In genomic region chr13:67484424-67484811, GRCm38 (mm10) we compare ENCODE assay signal across 8 mouse cellular contexts. TPM values are rescaled to one million over a fixed set of nuclear protein-coding genes. Genes with fewer than 3 reads are reported as not detected.
DNase-seq lines count a peak whose midpoint lies in the region; ATAC-seq and TF ChIP-seq lines count a peak whose summit lies in the region.

No protein-coding gene starts in this region.

- DNase-seq in kidney, adult 11 months, result no peak
- no peak for DNase-seq in Patski (ENCODE audit: low read depth, low spot score)
- DNase-seq in cerebellum, adult 8-10 months, result no peak
- DNase-seq in adrenal gland, postnatal 14 days, result no peak

- H3K36me3 ChIP-seq in kidney, embryonic 16.5 days (ENCODE audit: insufficient read depth, low read length), result peaks cover 18% of the 10 kb centered on the region
- H3K36me3 ChIP-seq in forebrain, embryonic 12.5 days (replicated peaks), result peaks cover 19% of the 10 kb centered on the region; the same call in 1 of the 2 replicates
- H3K36me3 ChIP-seq in limb, embryonic 15.5 days, result peaks cover 24% of the 10 kb centered on the region
- no peaks in the 10 kb centered on the region for H3K36me3 ChIP-seq in neural tube, embryonic 14.5 days (ENCODE audit: control insufficient read depth, insufficient read depth, low read length)

- peaks cover 6% of the 10 kb centered on the region; the same call in 1 of the 2 replicates for H3K4me1 ChIP-seq in kidney, embryonic 16.5 days (ENCODE audit: insufficient read depth, low read length)
- H3K4me1 ChIP-seq in forebrain, embryonic 12.5 days, result peaks cover 10% of the 10 kb centered on the region
- H3K4me1 ChIP-seq in limb, embryonic 15.5 days, result peaks cover 4% of the 10 kb centered on the region; the same call in 1 of the 2 replicates
- H3K4me1 ChIP-seq in neural tube, embryonic 14.5 days (ENCODE audit: control insufficient read depth, insufficient read depth, low read length), result no peaks in the 10 kb centered on the region

- ATAC-seq in kidney, embryonic 16.5 days (ENCODE audit: low FRiP score, low TSS enrichment), result peak; percentile 67
- peak; percentile 17 for ATAC-seq in Patski
- peak; percentile 52 for ATAC-seq in forebrain, embryonic 12.5 days (ENCODE audit: low FRiP score)
- 0 out of 2 replicates have a peak, but pooled peaks have one; percentile 47 for ATAC-seq in limb, embryonic 15.5 days (ENCODE audit: insufficient number of reproducible peaks, low FRiP score, low TSS enrichment, low read depth)
- peak; percentile 63; the same call in 1 of the 2 replicates for ATAC-seq in neural tube, embryonic 14.5 days (ENCODE audit: low read depth)

- CTCF ChIA-PET in Patski (lab: Charles Lee), result interaction anchor here (1.3 kb wide), 1 partner anchor 15 kb away, joined by 3 read pairs; no protein-coding TSS in a partner anchor

- H3K9ac ChIP-seq in kidney, embryonic 16.5 days (replicated peaks; ENCODE audit: low read length), result peak overlapping the region; percentile 69
- 0 out of 2 replicates have a peak overlapping the region, but pooled peaks have one; percentile 62 for H3K9ac ChIP-seq in forebrain, embryonic 12.5 days
- H3K9ac ChIP-seq in limb, embryonic 15.5 days, result 0 out of 2 replicates have a peak overlapping the region, but pooled peaks have one; percentile 56
- H3K9ac ChIP-seq in neural tube, embryonic 14.5 days (replicated peaks; ENCODE audit: low read depth, low read length), result no peak overlapping the region

- in situ Hi-C loops in Patski (cut with MboI; ENCODE audit: low pct_unique_long_range_greater_than_20kb), result no loop called here

- H3K27me3 ChIP-seq in kidney, embryonic 16.5 days (ENCODE audit: insufficient read depth, low read length), result no peaks in the 10 kb centered on the region
- H3K27me3 ChIP-seq in Patski, result no peaks in the 10 kb centered on the region
- H3K27me3 ChIP-seq in forebrain, embryonic 12.5 days, result no peaks in the 10 kb centered on the region
- no peaks in the 10 kb centered on the region for H3K27me3 ChIP-seq in limb, embryonic 15.5 days
- H3K27me3 ChIP-seq in neural tube, embryonic 14.5 days (ENCODE audit: control insufficient read depth, insufficient read depth, low read length), result no peaks in the 10 kb centered on the region

- 40% methylated on average over 8 of the region's 8 CpGs for WGBS in kidney, embryonic 16.5 days
- WGBS in forebrain, embryonic 12.5 days, result 48% methylated on average over 8 of the region's 8 CpGs
- WGBS in limb, embryonic 15.5 days, result 31% methylated on average over 8 of the region's 8 CpGs
- WGBS in neural tube, embryonic 14.5 days, result 47% methylated on average over 8 of the region's 8 CpGs

- peak overlapping the region; percentile 56 for H3K4me2 ChIP-seq in kidney, embryonic 16.5 days (replicated peaks; ENCODE audit: low read depth, low read length)
- H3K4me2 ChIP-seq in forebrain, embryonic 12.5 days, result peak overlapping the region; percentile 72
- peak overlapping the region; percentile 50 for H3K4me2 ChIP-seq in limb, embryonic 15.5 days
- H3K4me2 ChIP-seq in neural tube, embryonic 14.5 days (ENCODE audit: low read depth, low read length), result peak overlapping the region; percentile 68

- H3K27ac ChIP-seq in kidney, embryonic 16.5 days (ENCODE audit: low read length), result no peak overlapping the region
- H3K27ac ChIP-seq in forebrain, embryonic 12.5 days, result no peak overlapping the region
- H3K27ac ChIP-seq in limb, embryonic 15.5 days, result peak overlapping the region; percentile 60
- H3K27ac ChIP-seq in neural tube, embryonic 14.5 days (ENCODE audit: low read depth, low read length), result no peak overlapping the region

- H3K9me3 ChIP-seq in kidney, embryonic 16.5 days (ENCODE audit: low read length), result peaks cover 5% of the 10 kb centered on the region
- H3K9me3 ChIP-seq in forebrain, embryonic 12.5 days, result no peaks in the 10 kb centered on the region
- 0 out of 2 replicates have a peak, but pooled peaks cover 4% of the 10 kb centered on the region for H3K9me3 ChIP-seq in limb, embryonic 15.5 days
- H3K9me3 ChIP-seq in neural tube, embryonic 14.5 days (ENCODE audit: control insufficient read depth, low read length), result no peaks in the 10 kb centered on the region

- POLR2A ChIA-PET in Patski (lab: Charles Lee), result no interaction called here

- no peak for TF ChIP-seq CTCF in Patski (IDR thresholded peaks at IDR 0.05)

- peak overlapping the region; percentile 74 for H3K4me3 ChIP-seq in kidney, embryonic 16.5 days (ENCODE audit: low read length)
- H3K4me3 ChIP-seq in forebrain, embryonic 12.5 days (replicated peaks), result peak overlapping the region; percentile 57
- peak overlapping the region; percentile 63 for H3K4me3 ChIP-seq in limb, embryonic 15.5 days
- peak overlapping the region; percentile 55 for H3K4me3 ChIP-seq in neural tube, embryonic 14.5 days (ENCODE audit: low read depth, low read length)

RNA-seq across cellular contexts. Expression of gene Zfp874b, which starts 0.4 kb away (rescaled TPM):
- polyA plus RNA-seq in kidney, embryonic 16.5 days (2015; fragmentation: Nextera tagmentation; extraction: Ambion mirVana), result 2.6 and 3.4 TPM in 2 replicates
- polyA plus RNA-seq in Patski (2021), result 11.3 TPM
- 1.4 and 2.0 TPM in 2 replicates for polyA plus RNA-seq in forebrain, embryonic 12.5 days (2016; fragmentation: Nextera tagmentation; extraction: Ambion mirVana)
- 2.9 and 4.7 TPM in 2 replicates for polyA plus RNA-seq in limb, embryonic 15.5 days (2015; fragmentation: Nextera tagmentation; extraction: Ambion mirVana)
- polyA plus RNA-seq in neural tube, embryonic 14.5 days (2014; fragmentation: Nextera tagmentation; extraction: Ambion mirVana), result 2.7 and 3.5 TPM in 2 replicates
- total RNA-seq in adrenal gland, postnatal 14 days (2021), result 14.7 and 18.2 TPM in 2 replicates

RNA-seq across cellular contexts. Expression of gene Zfp58, which starts 15.9 kb away (rescaled TPM):
- polyA plus RNA-seq in kidney, embryonic 16.5 days (2015; fragmentation: Nextera tagmentation; extraction: Ambion mirVana), result 14.4 and 15.2 TPM in 2 replicates
- 9.2 TPM for polyA plus RNA-seq in Patski (2021)
- polyA plus RNA-seq in forebrain, embryonic 12.5 days (2016; fragmentation: Nextera tagmentation; extraction: Ambion mirVana), result 17.5 and 18.0 TPM in 2 replicates
- 16.2 and 17.0 TPM in 2 replicates for polyA plus RNA-seq in limb, embryonic 15.5 days (2015; fragmentation: Nextera tagmentation; extraction: Ambion mirVana)
- polyA plus RNA-seq in neural tube, embryonic 14.5 days (2014; fragmentation: Nextera tagmentation; extraction: Ambion mirVana), result 11.0 and 12.6 TPM in 2 replicates
- total RNA-seq in adrenal gland, postnatal 14 days (2021), result 5.6 and 6.7 TPM in 2 replicates

RNA-seq across cellular contexts. Expression of gene Zfp874a, which starts 33.0 kb away (rescaled TPM):
- 10.7 and 12.0 TPM in 2 replicates for polyA plus RNA-seq in kidney, embryonic 16.5 days (2015; fragmentation: Nextera tagmentation; extraction: Ambion mirVana)
- 11.3 TPM for polyA plus RNA-seq in Patski (2021)
- 6.3 and 6.5 TPM in 2 replicates for polyA plus RNA-seq in forebrain, embryonic 12.5 days (2016; fragmentation: Nextera tagmentation; extraction: Ambion mirVana)
- 10.6 and 11.6 TPM in 2 replicates for polyA plus RNA-seq in limb, embryonic 15.5 days (2015; fragmentation: Nextera tagmentation; extraction: Ambion mirVana)
- polyA plus RNA-seq in neural tube, embryonic 14.5 days (2014; fragmentation: Nextera tagmentation; extraction: Ambion mirVana), result 5.3 and 7.6 TPM in 2 replicates
- total RNA-seq in adrenal gland, postnatal 14 days (2021), result 13.5 and 14.5 TPM in 2 replicates

RNA-seq across cellular contexts. Expression of gene Gm26965, which starts 41.5 kb away (rescaled TPM):
- polyA plus RNA-seq in kidney, embryonic 16.5 days (2015; fragmentation: Nextera tagmentation; extraction: Ambion mirVana), result not detected in 2 replicates
- not detected for polyA plus RNA-seq in Patski (2021)
- not detected in 2 replicates for polyA plus RNA-seq in forebrain, embryonic 12.5 days (2016; fragmentation: Nextera tagmentation; extraction: Ambion mirVana)
- 0.25 TPM in 1 of 2 replicates, not detected in the other for polyA plus RNA-seq in limb, embryonic 15.5 days (2015; fragmentation: Nextera tagmentation; extraction: Ambion mirVana)
- not detected in 2 replicates for polyA plus RNA-seq in neural tube, embryonic 14.5 days (2014; fragmentation: Nextera tagmentation; extraction: Ambion mirVana)
- 0.33 TPM in 1 of 2 replicates, not detected in the other for total RNA-seq in adrenal gland, postnatal 14 days (2021)

RNA-seq across cellular contexts. Expression of gene Zfp87, which starts 41.6 kb away (rescaled TPM):
- polyA plus RNA-seq in kidney, embryonic 16.5 days (2015; fragmentation: Nextera tagmentation; extraction: Ambion mirVana), result 26.1 and 28.3 TPM in 2 replicates
- 14.2 TPM for polyA plus RNA-seq in Patski (2021)
- 28.3 and 29.7 TPM in 2 replicates for polyA plus RNA-seq in forebrain, embryonic 12.5 days (2016; fragmentation: Nextera tagmentation; extraction: Ambion mirVana)
- polyA plus RNA-seq in limb, embryonic 15.5 days (2015; fragmentation: Nextera tagmentation; extraction: Ambion mirVana), result 23.6 and 27.2 TPM in 2 replicates
- polyA plus RNA-seq in neural tube, embryonic 14.5 days (2014; fragmentation: Nextera tagmentation; extraction: Ambion mirVana), result 40.4 and 42.6 TPM in 2 replicates
- 15.6 and 23.4 TPM in 2 replicates for total RNA-seq in adrenal gland, postnatal 14 days (2021)

Comparison
In these comparisons a context has a peak if more than half of its experiments do, and no peak if none do; other contexts are left out.
1. ATAC-seq: peak in every context shown above with its lines; median percentile 67 in kidney, embryonic 16.5 days; 63 in neural tube, embryonic 14.5 days; 52 in forebrain, embryonic 12.5 days; 47 in limb, embryonic 15.5 days; 17 in Patski.